Mouse (Mus musculus): ENCODE results near the gene Cd37.

- no peak for TF ChIP-seq EP300 (IDR thresholded peaks at IDR 0.05; ENCODE audit: low read depth)
- no peak for TF ChIP-seq CTCF (IDR thresholded peaks at IDR 0.05; ENCODE audit: low read depth)
Measured at GRCm38 (mm10) chr7:45183672-45184071, 55.2 kb downstream of the Cd37 start.

Data from heart, postnatal 0 days (tissue).